Mouse (Mus musculus) ES-CJ7 (cell line): ENCODE data around the gene Lcn5.

Experiments
- DNase-seq: peaks from one replicate; pipeline ENCODE4 v3.0.0; 2011; ENCODE audit warnings: low read depth, low spot score

Lcn5 gene

DNA sequence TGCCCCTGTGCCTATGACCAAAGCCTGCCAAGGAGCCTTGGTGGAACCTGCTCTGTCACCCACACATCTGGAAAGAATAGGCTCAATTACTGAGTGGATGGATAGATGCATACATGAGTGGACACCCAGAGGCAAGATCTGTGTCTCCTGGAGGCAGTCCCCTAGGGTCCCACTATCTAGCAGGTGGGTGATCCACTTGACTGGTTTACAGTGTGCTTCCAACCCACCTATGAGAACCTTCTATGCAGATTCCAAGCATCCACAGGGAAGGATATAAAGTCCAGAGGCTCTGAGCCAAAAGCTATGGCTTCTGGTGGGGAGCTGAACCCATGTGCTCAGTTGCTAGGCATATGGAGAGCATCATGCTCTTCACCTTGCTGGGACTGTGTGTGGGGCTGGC is at the start of gene Lcn5:
TSS of gene Lcn5 (plus strand) at position 301 of the 400 bp plus-strand sequence.
- DNase-seq: no peak

DNA sequence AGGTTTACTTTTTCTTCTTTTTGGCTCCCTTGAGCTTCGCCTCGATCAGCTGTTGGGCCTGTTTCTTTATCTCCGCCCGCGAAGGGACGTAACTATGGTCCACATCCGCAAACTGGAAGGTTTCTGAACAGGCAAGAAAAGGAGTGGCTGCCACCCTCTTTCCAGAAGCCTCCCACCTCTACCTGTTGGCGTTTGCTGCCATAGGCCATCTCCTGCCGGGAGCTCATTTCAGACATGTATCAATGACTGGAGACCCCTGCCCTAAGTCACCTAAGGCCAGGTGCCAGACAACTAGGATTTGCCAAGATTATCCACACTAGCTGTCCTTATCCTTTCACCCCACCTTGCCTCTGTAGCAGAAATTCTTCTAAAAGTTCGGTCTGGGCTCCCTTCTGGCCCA is 49.1 kb upstream of the Lcn5 start:
- no peak for DNase-seq

DNA sequence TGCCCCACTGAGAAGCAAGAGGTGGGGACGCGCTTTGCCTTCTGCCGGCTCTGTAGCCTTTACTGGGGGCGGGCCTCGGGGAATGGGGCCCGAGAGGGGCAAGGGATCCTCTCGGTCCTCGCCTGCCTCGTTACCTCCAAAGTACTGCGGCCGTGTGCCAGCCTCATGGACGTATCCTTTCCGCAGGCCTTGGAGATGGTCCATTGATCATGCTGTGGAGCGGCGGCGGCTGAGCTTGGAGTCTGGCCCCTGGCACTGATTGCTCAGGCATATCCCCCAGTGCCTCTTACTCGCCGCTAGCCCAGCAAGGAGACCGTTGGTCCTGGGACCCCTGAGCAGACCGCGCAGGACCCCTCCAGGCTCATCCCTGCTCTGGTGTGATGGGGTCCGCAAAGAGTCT is 41.4 kb upstream of the Lcn5 start:
- DNase-seq: no peak

DNA sequence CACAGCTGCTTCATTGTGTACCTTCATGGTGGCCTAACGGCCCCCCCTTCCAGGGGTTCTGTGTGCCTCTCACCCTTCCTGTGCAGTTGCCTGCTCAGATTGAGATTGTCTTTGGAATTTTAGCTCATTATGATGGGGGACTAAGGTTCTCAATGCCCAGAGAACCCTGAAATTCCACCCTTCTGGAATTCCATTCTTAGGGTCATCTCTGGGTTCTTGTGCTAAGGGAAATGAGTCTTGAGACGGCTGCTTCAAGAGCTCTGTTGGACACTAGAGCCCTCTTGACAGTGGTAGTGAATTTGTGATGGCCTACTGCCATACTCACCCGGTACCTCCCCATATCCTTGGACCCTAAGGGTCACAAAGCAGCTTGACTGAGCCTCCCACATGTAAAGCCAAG is 40.2 kb upstream of the Lcn5 start, which contains the start of gene Ccdc183:
TSS of gene Ccdc183 (minus strand) at position 101 of the 400 bp plus-strand sequence.
- DNase-seq: no peak

DNA sequence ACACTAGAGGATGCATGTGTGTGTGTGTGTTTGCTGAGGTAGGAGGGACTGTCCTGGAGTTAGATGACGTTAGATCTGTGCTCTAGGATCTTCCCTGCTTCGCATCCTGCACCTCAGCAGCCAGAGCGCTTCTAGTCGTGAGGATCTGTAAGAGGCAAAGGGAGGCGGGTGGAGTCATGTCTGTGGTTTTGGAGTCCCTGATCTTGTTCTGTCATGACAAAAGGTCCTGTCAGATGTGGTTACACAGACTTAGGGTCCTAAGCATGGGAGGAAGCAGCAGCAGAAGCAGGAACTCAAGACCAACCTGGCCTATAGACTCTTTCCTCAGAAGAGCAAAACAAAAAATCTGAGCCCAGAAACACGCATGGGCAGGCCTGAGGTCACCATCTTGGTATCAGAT is 37.4 kb upstream of the Lcn5 start:
- no peak for DNase-seq

DNA sequence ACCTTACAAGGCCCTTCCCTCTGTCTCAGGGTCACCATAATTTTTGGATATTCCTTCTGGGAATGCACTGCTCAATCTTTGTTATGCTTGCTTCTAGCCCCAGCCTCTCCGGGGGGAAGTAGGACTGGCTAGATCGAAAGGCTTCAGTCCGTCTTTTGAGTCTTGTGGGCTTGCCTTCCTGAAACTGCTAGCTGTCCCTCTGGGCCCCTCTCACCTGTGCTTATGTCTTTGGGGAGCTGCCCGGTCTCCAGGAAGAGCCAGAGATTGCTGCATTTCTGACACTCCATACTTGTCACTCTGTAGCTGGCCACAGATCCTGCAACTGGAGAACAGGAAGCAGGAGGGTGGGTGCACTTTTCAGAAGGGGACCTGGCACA is 36.9 kb upstream of the Lcn5 start:
- no peak for DNase-seq

DNA sequence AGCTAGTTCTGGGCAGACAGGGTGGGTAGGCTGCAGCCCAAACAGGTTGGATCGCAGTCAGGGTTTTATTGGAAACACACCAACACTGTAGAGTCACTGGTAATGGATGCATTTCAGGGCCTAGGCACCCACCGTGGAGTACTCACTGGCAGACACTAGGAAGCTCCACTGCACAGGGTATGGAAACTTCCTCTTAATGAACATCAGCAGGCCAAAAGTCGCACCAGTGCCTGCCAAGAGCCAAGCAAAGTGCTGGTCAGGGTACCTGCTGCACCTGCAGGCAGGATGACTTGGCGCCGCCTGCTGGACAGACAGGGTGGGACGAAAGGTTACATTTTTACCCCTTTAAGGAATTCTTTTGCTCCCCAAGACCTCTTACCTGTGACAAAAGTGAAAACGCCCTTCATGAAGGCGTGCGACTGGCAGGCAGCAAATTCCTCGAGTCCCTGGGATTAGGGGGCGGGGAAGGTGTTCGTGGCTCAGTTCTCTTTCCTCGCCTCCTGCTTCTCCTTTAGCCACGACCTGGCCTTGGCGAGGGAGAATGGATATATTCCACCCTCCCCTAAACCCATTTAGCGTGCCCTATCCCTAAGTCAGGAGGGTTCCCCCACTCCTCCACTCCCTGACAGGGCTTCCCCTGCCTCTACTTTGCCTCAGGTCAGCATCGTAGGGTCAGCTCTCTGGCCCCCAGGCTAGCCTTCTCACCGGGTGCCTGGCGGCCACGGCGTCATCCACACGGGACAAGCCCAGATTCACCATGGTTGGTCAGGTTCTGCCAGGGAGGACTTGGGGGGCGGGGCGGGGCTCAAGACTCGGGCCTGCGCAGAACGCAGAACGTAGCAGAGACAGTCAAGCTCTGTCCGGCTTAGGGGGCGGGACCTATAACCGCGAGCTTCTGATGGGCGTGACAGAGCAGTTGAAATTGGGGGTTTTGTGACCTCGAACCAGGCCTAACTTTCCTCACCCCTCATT is 36.2 kb upstream of the Lcn5 start, which contains the start of gene Tmem141:
TSS of gene Tmem141 (minus strand) at position 777 of the 972 bp plus-strand sequence.
- DNase-seq: peak; percentile 92

DNA sequence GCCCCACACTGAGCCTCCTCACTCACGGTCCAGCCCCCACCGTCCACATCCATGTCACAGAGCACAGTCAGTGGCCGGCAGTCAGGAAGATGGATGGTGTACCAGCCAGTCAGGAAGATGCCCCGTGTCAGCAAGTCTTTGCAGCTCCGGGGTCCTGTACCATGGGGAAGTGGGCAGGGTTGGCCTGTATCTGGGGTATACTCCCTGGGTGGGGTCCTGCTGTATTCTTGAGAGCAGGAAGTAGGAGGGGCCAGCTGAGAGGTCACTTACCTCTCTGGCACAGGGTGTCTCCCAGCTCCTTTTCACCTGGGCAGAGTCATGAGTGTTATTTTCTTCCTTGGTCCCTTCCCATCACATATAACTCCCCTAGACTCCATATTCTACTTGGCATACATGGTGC is 31.8 kb upstream of the Lcn5 start:
- no peak for DNase-seq

DNA sequence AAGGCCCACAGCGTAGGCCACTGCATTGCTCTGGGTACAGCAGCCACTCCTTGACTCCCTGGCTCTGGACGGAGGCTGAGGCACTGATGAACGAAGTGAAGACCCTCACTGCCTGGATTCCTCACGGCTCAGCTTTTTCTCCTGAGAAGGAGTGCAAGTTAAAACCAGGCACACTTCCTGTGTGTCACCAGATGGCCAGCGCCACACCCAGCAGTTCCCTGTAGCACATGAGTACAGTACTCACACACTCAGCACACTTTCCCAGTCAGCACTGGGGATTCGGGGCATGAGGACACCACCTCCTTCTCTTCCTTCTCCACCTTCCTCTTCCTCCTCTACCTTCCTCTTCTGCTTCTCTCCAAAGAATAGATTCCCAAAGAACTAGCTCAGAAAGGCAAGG is 29.9 kb upstream of the Lcn5 start, which contains the start of gene Fcna:
TSS of gene Fcna (minus strand) at position 220 of the 400 bp plus-strand sequence.
- no peak for DNase-seq

DNA sequence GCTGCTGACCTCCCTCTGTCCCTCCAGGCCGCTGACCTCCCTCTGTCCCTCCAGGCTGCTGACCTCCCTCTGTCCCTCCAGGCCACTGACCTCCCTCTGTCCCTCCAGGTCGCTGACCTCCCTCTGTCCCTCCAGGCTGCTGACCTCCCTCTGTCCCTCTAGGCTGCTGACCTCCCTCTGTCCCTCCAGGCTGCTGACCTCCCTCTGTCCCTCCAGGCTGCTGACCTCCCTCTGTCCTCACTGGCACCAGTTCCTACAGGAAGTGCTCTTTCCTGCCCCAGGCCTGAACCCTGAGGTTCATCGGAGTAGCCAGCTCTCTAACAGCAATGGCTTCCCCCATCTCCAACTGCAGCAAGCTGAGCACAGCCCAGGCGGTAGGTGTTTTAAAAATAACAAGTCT is 29.0 kb upstream of the Lcn5 start:
- no peak for DNase-seq

DNA sequence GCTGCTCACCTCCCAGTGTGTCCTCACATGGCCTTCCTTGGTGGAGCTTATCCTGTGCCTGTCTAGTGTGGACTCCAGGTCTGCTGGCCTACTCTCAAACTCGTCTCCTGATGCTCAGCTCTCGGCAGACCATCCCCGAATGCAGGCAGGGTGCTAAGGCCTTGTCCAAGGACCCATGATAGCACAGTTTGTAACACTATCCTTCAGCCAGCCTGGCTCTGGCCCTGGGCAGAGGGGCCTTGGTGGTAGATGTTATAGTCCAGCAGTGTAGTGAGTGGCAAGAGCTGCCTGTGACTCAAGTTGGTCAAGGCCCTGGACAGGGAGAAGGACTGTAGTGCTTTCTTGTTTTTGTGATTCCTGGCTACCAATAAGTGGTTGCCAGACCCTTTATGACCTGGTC is 24.1 kb upstream of the Lcn5 start:
- no peak for DNase-seq

DNA sequence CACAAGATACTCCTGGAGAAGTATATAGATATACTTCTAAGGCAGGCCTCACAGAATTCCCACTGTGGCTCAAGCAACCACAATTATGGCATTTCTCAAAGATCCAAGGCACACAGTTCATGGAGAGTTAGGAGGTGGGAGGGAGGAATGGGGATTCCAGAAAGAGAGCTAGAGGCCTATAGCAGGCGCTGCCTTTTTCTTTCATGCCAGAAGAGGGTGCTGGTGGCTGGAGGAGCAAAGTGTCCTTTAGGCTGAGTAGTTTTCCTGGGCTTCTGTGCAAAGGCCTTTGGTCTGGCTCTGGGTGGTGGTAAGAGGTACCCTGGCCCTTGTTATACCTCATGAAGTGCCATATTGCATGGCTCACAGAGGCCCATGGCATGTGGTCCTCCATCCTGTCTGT is 23.7 kb upstream of the Lcn5 start:
- DNase-seq: no peak

DNA sequence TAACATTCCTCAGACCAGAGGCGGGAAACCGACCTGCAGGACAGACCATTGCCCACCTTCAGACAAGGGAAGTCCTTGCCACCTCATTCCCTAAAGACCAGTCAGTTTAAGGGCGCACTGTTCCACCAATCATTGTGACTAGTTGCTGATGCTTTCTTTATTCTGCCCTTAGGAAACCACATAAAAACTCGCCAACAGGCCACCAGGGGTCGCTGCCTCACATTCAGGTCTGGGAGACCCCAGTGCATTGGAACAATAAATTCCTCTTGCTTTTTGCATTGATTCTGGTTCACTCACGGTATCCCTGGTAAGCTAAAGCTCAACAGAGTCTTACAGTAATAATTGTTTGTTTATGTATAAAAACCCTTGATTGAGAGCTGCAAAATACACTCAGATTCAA is 17.9 kb upstream of the Lcn5 start:
- DNase-seq: peak; percentile 52

DNA sequence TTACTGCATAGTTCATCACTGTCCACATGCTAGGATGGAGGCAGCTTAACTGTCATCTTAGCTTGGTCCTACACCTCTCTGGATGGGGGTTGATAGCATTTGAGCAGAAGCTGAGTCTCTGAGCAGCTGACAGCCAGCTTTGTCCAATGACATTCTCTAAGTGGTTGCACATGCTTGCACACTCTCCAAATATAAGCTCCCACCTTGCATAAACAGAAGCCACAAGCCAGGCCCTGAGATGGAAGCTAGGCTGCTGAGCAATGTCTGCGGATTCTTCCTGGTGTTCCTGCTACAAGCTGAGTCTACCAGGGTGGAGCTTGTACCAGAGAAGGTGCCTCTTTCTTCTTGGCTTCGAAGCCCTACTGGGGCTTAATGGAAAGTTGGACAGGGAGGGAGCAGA is 4.8 kb upstream of the Lcn5 start, which contains the start of gene Lcn8:
TSS of gene Lcn8 (plus strand) at position 219 of the 400 bp plus-strand sequence.
- no peak for DNase-seq

DNA sequence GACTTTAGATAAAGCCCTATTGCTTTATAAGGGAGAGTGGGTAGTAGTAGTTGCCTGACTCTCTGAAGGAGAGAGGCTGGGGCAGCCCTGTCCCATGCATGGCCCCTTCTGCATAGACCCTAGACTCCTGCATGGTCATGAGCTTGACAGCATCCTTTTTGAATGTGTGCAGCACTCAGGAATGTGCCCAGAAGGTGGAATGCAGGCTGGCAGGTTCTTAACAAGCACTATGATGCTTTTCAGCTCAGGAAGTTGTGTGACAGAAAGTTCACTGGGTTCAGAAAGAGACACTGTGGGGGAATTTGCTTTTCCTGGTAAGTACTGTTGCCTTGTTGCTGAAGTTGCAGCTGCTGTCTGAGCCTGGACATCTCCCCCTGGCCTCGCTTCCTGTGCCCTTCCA is 3.2 kb upstream of the Lcn5 start:
- DNase-seq: no peak

DNA sequence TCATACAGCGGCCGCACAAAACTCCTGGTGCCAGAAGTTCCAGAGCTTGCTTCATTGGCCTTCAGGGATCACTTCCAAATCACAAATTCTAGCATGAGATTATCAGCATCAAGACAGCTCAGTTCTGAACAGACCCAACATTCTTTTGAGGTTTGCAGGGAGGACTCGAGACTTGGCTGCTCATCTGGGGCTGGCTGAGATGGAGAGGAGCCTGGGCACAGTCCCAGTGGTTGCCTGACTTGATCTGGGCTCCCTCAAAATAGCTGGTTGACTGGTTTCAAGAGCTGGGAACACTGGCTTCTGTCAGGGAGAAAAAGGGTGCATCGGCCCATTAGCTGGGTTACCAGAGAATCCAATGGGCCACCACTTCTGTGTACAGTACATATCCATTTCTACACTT is 1.1 kb upstream of the Lcn5 start:
- DNase-seq: no peak

DNA sequence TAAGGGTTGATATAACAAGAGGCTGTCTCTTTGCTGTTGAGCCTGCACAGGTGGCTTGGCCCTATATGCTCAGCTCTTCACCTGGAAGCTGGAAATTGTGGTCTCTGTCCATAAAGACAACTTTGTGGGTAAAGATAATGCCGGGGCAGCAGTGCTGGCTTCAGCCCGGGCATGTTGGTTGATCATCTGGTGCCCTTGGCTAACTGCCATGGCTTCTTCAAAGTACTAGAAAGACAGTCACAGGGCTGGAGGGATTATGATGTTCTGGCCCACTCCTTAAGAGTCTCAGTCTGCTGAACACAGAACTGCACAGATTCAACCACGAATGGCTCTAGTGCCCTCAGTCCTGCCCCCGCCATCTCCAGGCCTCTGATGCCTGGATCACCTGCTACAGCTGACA is 506 bp upstream of the Lcn5 start:
- no peak for DNase-seq

DNA sequence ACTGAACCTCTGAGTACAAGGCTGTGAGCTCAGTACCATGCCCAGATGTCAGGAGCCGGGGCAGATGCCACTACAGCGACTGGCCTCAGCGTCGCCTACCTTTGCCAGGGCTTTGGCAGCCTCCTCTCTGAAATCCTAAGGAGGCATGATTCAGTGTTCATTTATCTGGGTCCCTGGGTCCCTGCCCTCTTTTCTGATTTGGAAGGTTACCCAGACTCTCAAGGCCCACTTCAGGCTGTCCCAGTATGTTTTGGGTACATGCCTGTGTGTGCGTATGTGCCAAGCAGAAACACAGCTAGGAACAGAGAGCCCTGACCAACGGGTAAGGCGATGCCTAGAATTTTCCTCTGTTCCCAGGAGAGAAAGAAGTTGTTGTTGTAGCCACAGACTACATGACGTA is 2.5 kb downstream of the Lcn5 start:
- no peak for DNase-seq

DNA sequence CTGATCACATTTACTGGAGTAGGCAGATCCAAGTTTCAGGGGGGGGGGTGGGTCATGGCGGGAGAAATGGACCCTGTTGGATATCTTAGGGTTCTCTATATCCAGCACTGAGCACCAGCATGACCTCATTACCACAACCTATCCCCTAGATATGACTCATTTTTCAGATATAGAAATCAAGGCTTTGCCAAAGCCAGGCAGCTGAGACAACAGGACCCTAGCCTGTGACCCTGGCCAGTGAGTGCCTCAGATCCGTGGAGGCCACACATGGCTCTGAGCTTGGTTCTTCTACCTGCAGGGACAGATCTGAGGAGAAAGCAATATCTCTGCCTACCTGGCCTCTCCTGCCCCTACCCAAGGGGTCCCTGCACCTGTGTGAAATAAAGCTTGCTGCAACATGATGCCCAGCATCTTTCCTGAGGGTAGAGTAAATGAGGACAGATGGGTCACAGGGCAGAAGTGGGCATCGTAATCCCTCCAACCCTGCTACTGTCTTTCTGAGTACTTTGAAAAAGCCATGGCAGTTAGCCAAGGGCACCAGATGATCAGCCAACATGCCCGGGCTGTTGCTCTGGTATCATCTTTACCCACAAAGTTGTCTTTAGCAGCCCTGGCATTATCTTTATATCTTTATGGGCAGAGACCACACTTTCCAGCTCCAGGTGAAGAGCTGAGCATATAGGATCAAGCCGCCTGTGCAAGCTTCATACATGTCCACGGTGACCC is 3.7 kb downstream of the Lcn5 start:
- no peak for DNase-seq

DNA sequence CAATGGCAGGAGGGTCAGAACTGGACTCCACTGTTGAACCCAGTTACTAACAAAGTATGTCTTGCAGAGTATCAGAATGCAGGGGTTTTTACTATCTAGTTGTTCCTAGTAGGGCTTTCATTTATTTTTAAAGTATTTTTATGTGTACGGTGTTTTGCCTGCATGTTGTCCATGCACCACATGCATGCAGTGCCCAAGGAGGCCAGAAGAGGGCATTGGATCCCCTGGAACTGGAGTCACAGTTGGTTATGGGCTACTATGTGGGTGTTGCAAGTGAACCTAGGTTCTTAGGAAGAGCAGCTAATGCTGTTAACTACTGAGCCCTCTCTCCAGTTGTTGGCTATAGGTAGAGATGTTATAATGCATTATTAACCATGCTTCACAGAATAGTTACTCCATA is 5.8 kb downstream of the Lcn5 start:
- DNase-seq: peak; percentile 37

DNA sequence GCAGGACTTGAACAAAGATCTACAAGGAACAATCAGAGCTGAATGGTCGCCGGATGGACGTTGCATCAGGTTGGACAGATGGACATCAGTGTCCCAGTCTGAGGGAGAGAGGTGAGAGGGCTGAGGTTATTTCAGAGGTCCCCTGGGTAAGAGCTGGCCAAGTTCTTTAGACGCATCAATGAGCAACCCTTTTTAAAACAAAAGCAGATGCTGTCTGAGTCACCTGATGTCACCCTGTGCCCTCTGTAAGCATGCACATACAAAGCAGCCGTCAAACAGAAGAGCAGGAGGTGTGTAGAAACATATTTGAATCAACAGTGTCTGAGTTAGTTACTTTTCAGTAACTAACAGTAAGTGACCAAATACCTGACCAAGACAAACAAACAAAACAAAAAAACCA is 6.4 kb downstream of the Lcn5 start:
- no peak for DNase-seq

DNA sequence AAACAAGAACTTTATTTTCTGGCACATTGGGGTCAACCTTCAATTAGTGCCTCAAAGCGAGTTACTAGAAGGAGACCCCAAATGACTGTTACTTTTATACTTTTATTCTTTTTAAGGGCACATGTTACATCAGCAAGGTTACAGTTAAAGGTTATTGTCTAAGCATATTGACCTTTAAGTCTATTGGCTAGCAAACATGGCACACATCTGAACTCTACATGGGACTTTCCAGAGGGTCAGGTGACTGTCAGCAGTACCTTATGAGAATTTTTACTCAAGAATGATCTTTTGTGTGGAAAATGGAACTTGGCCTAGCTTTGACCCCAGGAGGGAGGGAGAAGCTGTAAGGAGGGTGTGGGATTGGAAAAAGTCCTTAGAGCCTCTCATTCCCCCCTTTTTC is 8.8 kb downstream of the Lcn5 start:
- DNase-seq: no peak

DNA sequence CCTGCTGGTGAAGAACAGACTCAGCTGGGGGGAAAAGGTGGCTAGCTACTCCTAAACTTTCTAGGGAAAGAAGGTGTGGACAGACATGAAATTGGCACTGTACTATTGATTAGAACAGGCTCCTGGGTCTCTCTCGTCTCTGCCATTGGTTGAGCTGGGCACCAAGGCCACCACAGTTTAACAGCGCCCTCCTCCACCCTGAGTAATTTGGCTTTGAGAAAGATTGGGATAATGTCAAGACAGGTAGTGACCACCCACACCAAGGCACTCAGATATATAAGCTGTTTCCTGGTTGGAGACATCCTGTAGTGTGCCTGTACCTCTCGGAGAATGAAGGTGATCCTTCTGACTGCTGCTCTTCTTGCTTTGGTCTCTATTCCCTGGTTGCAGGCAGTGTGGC is 18.7 kb downstream of the Lcn5 start, which contains the start of gene Lcn6:
TSS of gene Lcn6 (plus strand) at position 301 of the 400 bp plus-strand sequence.
- DNase-seq: no peak
